Mouse (Mus musculus): ENCODE measurements around the gene Pecam1. TPM values are rescaled to one million over a fixed set of nuclear protein-coding genes. Genes with fewer than 3 reads are reported as not detected.
A peak's percentile ranks its signal among the peaks of the same experiment; 100 is the strongest.
"Not testable (repeated sequence)": the region's sequence is repeated elsewhere in the genome, so short reads cannot be mapped to it uniquely, and the experiment has no call there.

Gene Pecam1
- total and polyA plus RNA-seq, 3 experiments = 0.93 TPM; not detected in 2

DNA sequence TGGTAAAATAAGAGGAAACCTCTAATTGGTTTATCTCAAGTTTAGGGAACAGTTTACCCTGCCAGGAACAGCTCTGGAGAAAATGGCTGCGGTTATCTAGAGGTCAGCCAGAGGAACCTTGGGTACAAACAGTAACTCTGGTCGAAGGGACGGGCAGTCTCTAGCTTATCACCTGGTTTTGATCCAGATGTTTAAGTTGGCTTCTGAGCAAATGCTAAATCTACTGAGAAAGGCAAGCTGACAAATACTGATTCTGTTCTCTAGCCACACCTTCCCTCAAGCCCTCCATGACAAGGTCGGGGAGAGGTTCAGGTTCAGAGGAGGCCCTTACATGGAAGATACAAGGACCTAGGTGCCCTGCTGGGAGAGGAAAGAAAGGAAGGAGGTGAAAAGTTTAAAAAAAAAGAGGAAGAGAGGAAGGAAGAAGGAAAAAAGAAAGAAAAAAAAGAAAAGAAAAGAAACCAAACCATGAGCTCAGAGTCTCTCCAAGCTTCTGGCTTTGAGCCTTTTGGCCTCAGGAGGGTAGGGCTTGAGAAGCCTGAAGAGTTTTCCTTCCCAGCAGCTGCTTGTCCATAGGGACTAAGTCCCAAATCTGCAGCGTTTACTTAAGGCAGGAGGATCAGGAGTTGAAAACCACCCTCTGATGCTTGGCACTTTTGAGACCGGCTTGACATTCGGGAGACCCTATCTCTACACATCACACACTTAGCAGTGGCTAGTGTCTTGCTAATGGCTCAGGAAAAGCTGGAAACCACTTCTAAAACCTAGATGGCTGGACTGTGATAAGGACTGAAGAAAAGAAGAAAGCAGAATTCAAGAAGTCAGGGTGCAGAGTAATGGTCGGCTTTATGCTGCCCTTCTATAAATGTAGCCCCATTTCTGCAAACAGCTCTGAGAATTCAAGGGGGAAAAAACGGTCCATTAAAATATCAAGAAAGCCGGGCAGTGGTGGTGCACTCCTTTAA, 21.7 kb downstream of the Pecam1 start:
- ATAC-seq (ENCODE audit: extremely low read depth, insufficient number of reproducible peaks, low FRiP score, poor library complexity, severe bottlenecking) (no peak), DNase-seq (ENCODE audit: low spot score) (no peak)
- Histone ChIP-seq H3K4me3 (ENCODE audit: low read depth, low read length) (no peak overlapping the region), H3K36me3 (replicated peaks) (no peaks in the 10 kb centered on the region), H3K27me3 (ENCODE audit: insufficient read depth, low read length) (peaks cover 23% of the 10 kb centered on the region), H3K4me1 (ENCODE audit: insufficient read depth, low read depth, low read length) (peaks cover 10% of the 10 kb centered on the region), H3K9me3 (replicated peaks) (no peaks in the 10 kb centered on the region)
- no peak for TF ChIP-seq GATA2 (IDR thresholded peaks at IDR 0.05; ENCODE audit: borderline replicate concordance, low read depth, low read length)
- no peak for TF ChIP-seq GATA1 (IDR thresholded peaks at IDR 0.05; ENCODE audit: borderline replicate concordance, low read length)
- no peak for TF ChIP-seq TAL1 (conservative IDR thresholded peaks at IDR 0.05; ENCODE audit: low read depth, low read length)
- no peak for TF ChIP-seq CTCF (IDR thresholded peaks at IDR 0.05; ENCODE audit: low read depth, low read length)

GRCm38 (mm10) chr11:106727967-106728366, 22.5 kb downstream of the Pecam1 start:
- H3K4me3 ChIP-seq (ENCODE audit: low read depth, low read length) = no peak overlapping the region

DNA sequence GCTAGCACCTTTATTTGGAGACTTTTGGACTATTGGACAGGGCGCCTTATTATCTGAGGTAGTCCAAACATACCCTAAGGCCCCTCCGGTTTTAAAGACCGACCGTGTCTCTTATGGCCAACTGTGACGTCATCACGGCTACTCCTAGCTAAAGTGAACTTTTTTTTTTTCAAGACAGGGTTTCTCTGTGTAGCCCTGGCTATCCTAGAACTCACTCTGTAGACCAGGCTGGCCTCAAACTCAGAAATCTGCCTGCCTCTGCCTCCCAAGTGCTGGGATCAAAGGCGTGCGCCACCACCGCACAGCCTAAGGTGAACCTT, 25.6 kb downstream of the Pecam1 start:
- DNase-seq (ENCODE audit: low spot score); H3K4me3 ChIP-seq (ENCODE audit: low read depth, low read length); H3K9me3 ChIP-seq (replicated peaks); H3K36me3 ChIP-seq (replicated peaks); ATAC-seq (ENCODE audit: extremely low read depth, insufficient number of reproducible peaks, low FRiP score, poor library complexity, severe bottlenecking): not testable (repeated sequence)
- Histone ChIP-seq H3K27me3 (ENCODE audit: insufficient read depth, low read length) (peaks cover 20% of the 10 kb centered on the region), H3K4me1 (ENCODE audit: insufficient read depth, low read depth, low read length) (peaks cover 24% of the 10 kb centered on the region)

More at GRCm38 (mm10) chr11:106727967-106728366, 22.5 kb downstream of the Pecam1 start:
- Histone ChIP-seq H3K36me3 (replicated peaks) (no peaks in the 10 kb centered on the region), H3K9me3 (replicated peaks) (no peaks in the 10 kb centered on the region), H3K4me1 (ENCODE audit: insufficient read depth, low read depth, low read length) (peaks cover 18% of the 10 kb centered on the region), H3K27me3 (ENCODE audit: insufficient read depth, low read length) (peaks cover 25% of the 10 kb centered on the region)
- TF ChIP-seq TAL1 (conservative IDR thresholded peaks at IDR 0.05; ENCODE audit: low read depth, low read length) (no peak), GATA2 (IDR thresholded peaks at IDR 0.05; ENCODE audit: borderline replicate concordance, low read depth, low read length) (no peak), POLR2AphosphoS5 (IDR thresholded peaks at IDR 0.05; ENCODE audit: insufficient replicate concordance, low read depth, low read length) (no peak), GATA1 (IDR thresholded peaks at IDR 0.05; ENCODE audit: borderline replicate concordance, low read length) (no peak), CTCF (IDR thresholded peaks at IDR 0.05; ENCODE audit: low read depth, low read length) (no peak)
- ATAC-seq (ENCODE audit: extremely low read depth, insufficient number of reproducible peaks, low FRiP score, poor library complexity, severe bottlenecking) = no peak
- DNase-seq (ENCODE audit: low spot score) = no peak

- no peak for DNase-seq (ENCODE audit: low spot score)
- Histone ChIP-seq H3K9me3 (replicated peaks) (no peaks in the 10 kb centered on the region), H3K4me1 (ENCODE audit: insufficient read depth, low read depth, low read length) (peaks cover 24% of the 10 kb centered on the region)
Observed at GRCm38 (mm10) chr11:106724176-106724915, 26.1 kb downstream of the Pecam1 start.

DNA sequence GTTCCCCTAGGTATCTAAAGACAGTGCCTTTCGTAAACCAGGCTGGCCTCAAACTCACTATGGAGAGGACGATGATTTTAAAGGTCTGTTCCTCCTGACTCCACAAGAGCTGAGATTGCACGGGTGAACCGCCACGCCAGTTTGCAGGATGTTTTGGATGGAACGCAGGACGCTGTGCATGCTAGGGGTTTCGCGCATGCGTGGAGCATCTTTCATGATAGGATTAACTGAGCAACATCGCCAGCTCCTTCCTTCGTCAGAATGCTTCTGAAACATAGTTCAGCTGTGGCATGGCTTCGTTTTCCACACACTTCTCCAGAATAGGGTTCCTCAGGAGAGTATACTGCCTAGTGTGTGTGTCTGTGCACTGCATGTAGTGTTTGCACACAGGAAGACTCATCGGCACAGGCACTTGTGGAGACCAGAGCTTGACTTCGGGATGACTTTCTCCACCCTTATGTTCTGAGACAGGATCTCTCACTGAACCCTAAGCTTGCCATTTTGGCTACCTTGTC, 26.8 kb downstream of the Pecam1 start:
- Histone ChIP-seq H3K4me1 (ENCODE audit: insufficient read depth, low read depth, low read length) (peaks cover 24% of the 10 kb centered on the region), H3K36me3 (replicated peaks) (no peaks in the 10 kb centered on the region), H3K27me3 (ENCODE audit: insufficient read depth, low read length) (peaks cover 20% of the 10 kb centered on the region), H3K4me3 (ENCODE audit: low read depth, low read length) (no peak overlapping the region), H3K9me3 (replicated peaks) (no peaks in the 10 kb centered on the region)
- DNase-seq (ENCODE audit: low spot score) (no peak), ATAC-seq (ENCODE audit: extremely low read depth, insufficient number of reproducible peaks, low FRiP score, poor library complexity, severe bottlenecking) (no peak)
- TF ChIP-seq TAL1 (conservative IDR thresholded peaks at IDR 0.05; ENCODE audit: low read depth, low read length) = no peak
- TF ChIP-seq GATA1 (IDR thresholded peaks at IDR 0.05; ENCODE audit: borderline replicate concordance, low read length) = no peak
- TF ChIP-seq POLR2AphosphoS5 (IDR thresholded peaks at IDR 0.05; ENCODE audit: insufficient replicate concordance, low read depth, low read length) = no peak
- TF ChIP-seq CTCF (IDR thresholded peaks at IDR 0.05; ENCODE audit: low read depth, low read length) = no peak
- no peak for TF ChIP-seq GATA2 (IDR thresholded peaks at IDR 0.05; ENCODE audit: borderline replicate concordance, low read depth, low read length)

More at GRCm38 (mm10) chr11:106724176-106724915, 26.1 kb downstream of the Pecam1 start:
- Histone ChIP-seq H3K36me3 (replicated peaks) (no peaks in the 10 kb centered on the region), H3K4me3 (ENCODE audit: low read depth, low read length) (no peak overlapping the region), H3K27me3 (ENCODE audit: insufficient read depth, low read length) (peaks cover 22% of the 10 kb centered on the region)
- ATAC-seq (ENCODE audit: extremely low read depth, insufficient number of reproducible peaks, low FRiP score, poor library complexity, severe bottlenecking) = no peak
- TF ChIP-seq CTCF (IDR thresholded peaks at IDR 0.05; ENCODE audit: low read depth, low read length) = no peak
- no peak for TF ChIP-seq GATA2 (IDR thresholded peaks at IDR 0.05; ENCODE audit: borderline replicate concordance, low read depth, low read length)
- no peak for TF ChIP-seq TAL1 (conservative IDR thresholded peaks at IDR 0.05; ENCODE audit: low read depth, low read length)
- TF ChIP-seq POLR2AphosphoS5 (IDR thresholded peaks at IDR 0.05; ENCODE audit: insufficient replicate concordance, low read depth, low read length) = no peak
- TF ChIP-seq GATA1 (IDR thresholded peaks at IDR 0.05; ENCODE audit: borderline replicate concordance, low read length) = no peak

- TF ChIP-seq GATA2 (IDR thresholded peaks at IDR 0.05; ENCODE audit: borderline replicate concordance, low read depth, low read length) = no peak
- no peak for TF ChIP-seq CTCF (IDR thresholded peaks at IDR 0.05; ENCODE audit: low read depth, low read length)
- no peak for TF ChIP-seq POLR2AphosphoS5 (IDR thresholded peaks at IDR 0.05; ENCODE audit: insufficient replicate concordance, low read depth, low read length)
- no peak for TF ChIP-seq GATA1 (IDR thresholded peaks at IDR 0.05; ENCODE audit: borderline replicate concordance, low read length)
- no peak for TF ChIP-seq TAL1 (conservative IDR thresholded peaks at IDR 0.05; ENCODE audit: low read depth, low read length)
- peak overlapping the region; percentile 51; the same call in 1 of the 2 replicates for H3K4me3 ChIP-seq (ENCODE audit: low read depth, low read length)
- H3K4me1 ChIP-seq (ENCODE audit: insufficient read depth, low read depth, low read length) = peaks cover 24% of the 10 kb centered on the region
- DNase-seq (ENCODE audit: low spot score) (peak; percentile 32), ATAC-seq (ENCODE audit: extremely low read depth, insufficient number of reproducible peaks, low FRiP score, poor library complexity, severe bottlenecking) (peak; percentile 60)
- peaks cover 23% of the 10 kb centered on the region for H3K27me3 ChIP-seq (ENCODE audit: insufficient read depth, low read length)
- no peaks in the 10 kb centered on the region for H3K9me3 ChIP-seq (replicated peaks)
- no peaks in the 10 kb centered on the region for H3K36me3 ChIP-seq (replicated peaks)
Observed at GRCm38 (mm10) chr11:106722831-106723361, 27.5 kb downstream of the Pecam1 start.

All from G1E (cell line).